Mouse (Mus musculus): ENCODE data around the gene Tmem230.
A peak's percentile ranks its signal among the peaks of the same experiment; 100 is the strongest.

The Tmem230 gene

GRCm38 (mm10) chr2:132233985-132234765, 13.4 kb downstream of the Tmem230 start:
- no peak for DNase-seq (ENCODE audit: low read depth)

GRCm38 (mm10) chr2:132232413-132232945, 15.1 kb downstream of the Tmem230 start:
- no peak for DNase-seq (ENCODE audit: low read depth)

DNA sequence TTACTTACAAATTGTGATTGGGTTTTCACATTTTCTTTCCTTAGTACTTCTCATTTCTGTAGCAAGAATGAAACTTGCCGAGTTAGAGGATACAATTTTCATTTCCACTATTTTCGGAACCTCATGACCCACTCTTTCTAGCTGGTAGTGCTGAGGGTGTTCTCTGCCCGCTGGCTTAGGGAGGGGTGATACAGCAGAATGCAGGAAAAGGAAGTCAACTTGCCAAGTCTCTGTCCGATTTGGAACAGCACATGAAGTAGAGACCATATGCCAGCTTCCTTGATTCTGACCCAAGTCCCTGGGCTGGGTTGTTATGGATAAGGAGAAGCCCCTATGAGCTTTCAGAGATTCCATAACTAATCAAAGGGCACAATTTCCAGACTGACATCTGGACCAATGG, 23.2 kb downstream of the Tmem230 start:
- no peak for DNase-seq (ENCODE audit: low read depth)

GRCm38 (mm10) chr2:132221611-132222073, 26.0 kb downstream of the Tmem230 start:
- no peak for DNase-seq (ENCODE audit: low read depth)

DNA sequence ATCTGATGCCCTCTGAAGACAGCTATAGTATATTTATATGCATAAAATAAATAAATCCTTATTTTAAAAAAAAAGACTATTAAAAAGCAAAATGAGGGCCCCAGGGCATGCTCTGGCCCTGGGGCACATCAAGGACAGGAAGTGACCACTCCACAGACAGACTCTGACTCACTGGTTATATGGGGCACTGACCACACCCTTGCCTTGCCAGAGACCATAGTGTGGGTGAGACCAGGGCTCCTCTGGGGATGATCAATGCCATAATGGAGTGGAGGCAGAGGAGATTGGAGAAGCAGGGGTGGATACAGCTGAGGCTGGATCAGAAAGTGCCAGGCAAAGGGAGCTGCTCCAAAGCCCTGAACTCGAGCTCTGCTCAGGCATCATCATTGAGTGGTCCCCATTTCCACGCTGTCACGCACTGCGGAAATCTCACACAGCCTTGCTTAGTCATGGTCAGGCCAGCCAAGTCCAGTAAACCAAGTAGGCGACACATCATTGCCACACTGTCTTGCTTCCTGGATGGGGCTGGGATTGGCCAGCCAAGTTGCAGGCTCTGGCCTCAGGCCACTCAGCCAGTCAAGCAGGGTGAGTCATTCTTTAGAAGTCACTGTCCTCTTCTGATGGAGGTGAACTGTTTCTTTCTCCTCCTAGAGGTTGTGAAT, 35.5 kb downstream of the Tmem230 start:
- DNase-seq (ENCODE audit: low read depth) = no peak

DNA sequence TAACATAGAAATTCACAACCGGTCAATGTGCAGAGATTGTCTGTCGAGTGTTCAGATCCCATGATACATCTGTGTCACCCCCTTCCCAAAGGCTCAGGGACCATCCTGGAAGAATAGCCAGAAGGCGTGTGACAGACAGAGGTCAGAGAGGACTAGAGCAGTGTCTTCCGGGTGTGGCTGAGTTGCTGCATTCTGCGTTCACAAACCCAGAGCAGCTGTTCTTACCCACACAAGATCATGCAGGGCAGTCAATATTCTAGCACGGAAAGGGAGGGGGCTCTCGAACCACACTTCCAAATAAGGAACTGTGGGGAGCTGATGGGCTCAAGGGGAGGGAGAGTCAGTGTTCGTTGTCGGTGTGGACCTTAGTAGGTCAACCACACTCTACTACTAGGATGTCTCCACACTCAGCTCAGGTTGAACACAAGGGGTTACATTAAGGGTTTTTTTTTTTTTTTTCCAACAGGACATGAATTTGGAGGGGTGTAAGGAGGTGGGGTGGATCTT, 36.7 kb downstream of the Tmem230 start:
- no peak for DNase-seq (ENCODE audit: low read depth)

- no peak for DNase-seq (ENCODE audit: low read depth)
These were observed 39.2 kb downstream of the Tmem230 start for GRCm38 (mm10) chr2:132208246-132208881.

DNA sequence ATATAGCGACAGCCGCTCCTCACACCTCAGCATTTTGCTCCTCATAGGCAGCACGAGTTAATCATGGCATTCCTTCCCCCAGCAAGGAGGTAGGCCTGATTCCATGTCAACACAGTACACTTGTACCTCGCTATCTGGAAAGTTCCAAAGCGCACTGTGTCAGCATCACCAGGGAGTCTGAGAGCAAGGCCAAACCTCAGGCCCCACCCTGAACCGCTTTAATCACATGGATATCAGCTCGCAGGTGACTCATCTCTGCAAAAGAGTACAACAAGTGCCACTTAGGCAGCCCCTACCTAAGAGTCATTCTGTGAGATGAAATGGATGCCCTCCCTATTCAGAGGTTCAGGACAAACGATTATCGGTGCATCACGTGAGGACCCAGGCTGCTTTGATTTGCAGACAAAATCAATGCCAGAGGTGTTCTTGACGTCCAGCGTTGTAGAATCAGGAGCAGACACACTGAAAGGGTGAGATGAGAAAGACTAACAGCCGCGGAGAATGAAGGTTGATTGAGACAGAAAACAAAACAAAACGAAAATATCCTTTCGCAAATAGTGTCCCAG, 41.2 kb downstream of the Tmem230 start:
- DNase-seq (ENCODE audit: low read depth) = no peak

- no peak for DNase-seq (ENCODE audit: low read depth)
These were observed 42.1 kb downstream of the Tmem230 start for GRCm38 (mm10) chr2:132205549-132205948.

- DNase-seq (ENCODE audit: low read depth) = peak; percentile 6
These were observed 43.8 kb downstream of the Tmem230 start for GRCm38 (mm10) chr2:132203773-132204172.

GRCm38 (mm10) chr2:132203186-132203585, 44.4 kb downstream of the Tmem230 start:
- no peak for DNase-seq (ENCODE audit: low read depth)

DNA sequence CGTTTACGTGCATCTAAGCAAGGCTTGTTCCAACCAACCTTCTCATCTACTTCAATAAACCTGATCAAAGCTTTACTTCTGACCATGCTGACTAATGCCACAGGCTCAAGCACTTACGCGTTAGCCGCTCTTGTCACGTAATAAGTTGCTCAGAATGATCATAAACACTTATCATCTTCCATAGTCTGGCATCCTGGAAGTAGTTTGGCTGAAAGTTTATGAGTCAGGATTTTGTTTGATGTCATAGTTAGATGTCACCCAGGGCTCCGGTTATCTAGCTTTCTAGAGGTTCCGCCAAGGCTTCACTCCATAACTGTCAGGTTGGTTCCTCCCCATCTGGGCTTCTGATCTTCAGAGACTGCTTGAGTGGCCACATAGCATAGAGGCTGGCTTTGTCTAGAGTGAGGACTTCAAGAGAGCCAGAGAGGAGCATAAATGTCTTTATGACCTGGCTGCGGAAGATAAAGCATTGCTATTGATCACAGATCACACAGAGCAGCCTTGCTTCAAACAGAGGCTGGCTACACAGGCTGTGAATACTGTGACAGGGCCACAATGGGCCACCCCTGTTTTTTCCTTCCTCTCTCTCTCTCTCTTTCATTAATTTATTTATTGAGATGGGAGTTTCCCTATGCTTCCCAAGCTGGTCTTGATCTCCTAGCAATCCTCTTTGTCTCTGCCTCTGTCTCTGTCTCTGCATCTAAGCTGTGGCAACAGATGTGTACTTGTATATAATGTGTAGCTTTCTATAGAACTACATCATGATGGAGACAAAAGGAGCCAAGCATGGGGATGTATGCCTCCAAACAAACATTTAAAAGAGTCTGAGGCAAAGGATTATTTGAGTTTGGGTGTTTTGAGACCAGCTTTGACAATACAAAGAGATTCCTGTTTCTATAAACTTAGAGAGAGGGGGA, 49.3 kb downstream of the Tmem230 start:
- DNase-seq (ENCODE audit: low read depth) = no peak

DNA sequence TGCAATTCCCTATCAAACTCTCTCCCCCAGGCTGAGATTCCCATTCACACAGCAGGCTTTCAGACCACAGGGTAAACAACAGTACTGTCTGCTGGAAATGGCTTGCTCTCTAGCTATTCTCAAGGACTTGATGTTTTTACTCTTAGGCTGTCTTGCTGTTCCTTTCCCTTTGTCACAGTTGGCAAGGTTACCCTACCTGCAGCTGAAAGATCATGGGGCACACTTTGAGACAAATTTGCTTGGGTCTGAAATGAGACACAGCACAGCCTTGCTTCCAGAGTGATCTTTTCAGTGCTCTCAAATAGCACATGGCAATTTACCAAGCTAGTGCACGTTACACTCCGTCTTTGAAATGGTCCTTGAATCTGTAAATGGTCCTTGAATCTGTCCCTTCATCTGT, 52.0 kb downstream of the Tmem230 start:
- DNase-seq (ENCODE audit: low read depth) = no peak

- DNase-seq (ENCODE audit: low read depth) = no peak
These were observed 56.9 kb downstream of the Tmem230 start for GRCm38 (mm10) chr2:132190602-132191161.
